Mouse (Mus musculus) liver, adult 2 months (tissue): ENCODE results near the gene Ergic1.

Experiments
- CTCF ChIP-seq: fragments of 200-500 bp; IDR thresholded peaks from 2 replicates; pipeline ENCODE4 v1.5.1; 2011; ENCODE audit warnings: low read depth, low read length, control low read depth
- POLR2A ChIP-seq: fragments of 200-500 bp; IDR thresholded peaks from 2 replicates; pipeline ENCODE4 v1.6.1; 2011; ENCODE audit warnings: low read length, control low read depth; ENCODE audit not compliant: insufficient read depth; ENCODE audit errors: extremely low read depth

GRCm38 (mm10) chr17:26567818-26568173 is 6.5 kb downstream of the Ergic1 start:
- no peak for TF ChIP-seq CTCF
- TF ChIP-seq POLR2A, result no peak
